Mouse (Mus musculus) spleen, postnatal 14 days (tissue): ENCODE results near the gene Hist1h1c.
"Not testable (repeated sequence)": the region's sequence is repeated elsewhere in the genome, so short reads cannot be mapped to it uniquely, and the experiment has no call there.

Experiments
- DNase-seq, 2 experiments: peaks; one replicate each; pipeline ENCODE4 v3.0.0; 2021 to 2022; ENCODE audit warnings: low spot score in 2 of 2

Hist1h1c gene

DNA sequence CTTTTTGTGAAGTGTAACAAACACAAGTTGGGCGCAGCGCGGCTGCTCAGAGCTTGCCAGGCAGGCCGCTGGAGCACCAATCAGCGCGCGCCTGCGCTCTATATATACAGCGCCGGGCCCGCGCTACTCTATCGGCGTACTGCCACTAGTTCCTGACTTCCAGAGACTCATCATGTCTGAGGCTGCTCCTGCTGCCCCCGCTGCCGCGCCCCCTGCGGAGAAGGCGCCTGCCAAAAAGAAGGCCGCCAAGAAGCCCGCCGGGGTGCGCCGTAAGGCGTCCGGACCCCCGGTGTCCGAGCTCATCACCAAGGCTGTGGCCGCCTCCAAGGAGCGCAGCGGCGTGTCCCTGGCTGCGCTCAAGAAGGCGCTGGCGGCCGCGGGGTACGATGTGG is at the start of gene Hist1h1c:
Hist1h1c (plus strand) TSS at position 132 of the 392 bp plus-strand sequence.
- DNase-seq, result peak; percentile 94 to 98

GRCm38 (mm10) chr13:23688956-23689355 is 49.7 kb upstream of the Hist1h1c start:
- no peak for DNase-seq

DNA sequence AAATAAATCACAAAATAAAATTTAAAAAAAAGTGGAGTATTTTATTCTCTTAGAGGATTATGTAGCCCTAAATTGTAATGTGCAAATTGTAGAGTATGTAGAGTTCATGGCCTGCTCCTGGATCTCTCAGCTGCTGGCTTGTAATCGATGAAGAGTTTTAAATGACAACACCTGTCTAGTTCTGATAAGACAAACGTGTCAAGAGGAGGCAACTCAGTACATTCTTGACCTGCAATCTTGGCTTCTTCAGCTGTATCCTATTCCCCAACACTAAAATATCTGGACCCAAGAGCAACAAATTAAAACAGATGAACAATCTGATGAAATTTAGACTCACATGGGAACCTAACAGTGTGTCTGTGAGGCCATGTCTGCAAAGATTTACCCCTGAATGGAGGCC is 49.1 kb upstream of the Hist1h1c start:
- no peak for DNase-seq

DNA sequence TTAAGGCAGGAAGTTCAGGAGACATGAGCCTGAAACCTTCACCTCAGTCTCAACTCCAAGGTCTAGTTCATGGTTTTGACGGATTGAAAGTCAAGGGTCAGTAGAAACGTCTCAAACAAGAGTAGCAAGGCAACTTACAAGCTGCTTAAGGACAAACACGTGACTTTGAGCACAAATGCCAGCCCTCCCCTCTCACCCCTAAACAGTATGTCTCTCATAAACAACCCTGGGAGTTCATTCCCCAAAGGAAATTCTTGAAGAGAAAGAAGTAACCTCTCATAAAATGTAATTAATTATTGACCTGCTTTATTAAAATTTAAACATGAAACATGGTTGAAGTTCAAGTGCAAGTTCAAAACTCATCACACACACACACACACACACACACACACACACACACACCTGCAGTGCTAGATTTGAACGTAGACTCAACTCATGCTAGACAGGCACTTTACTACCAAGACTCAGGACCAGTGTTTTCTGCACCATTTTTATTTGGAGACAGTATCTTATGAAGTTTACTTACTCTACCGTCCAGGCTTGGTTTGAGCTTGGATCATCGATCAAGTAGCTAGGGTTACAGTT is 44.7 kb upstream of the Hist1h1c start:
- no peak for DNase-seq

- no peak for DNase-seq
Measured at GRCm38 (mm10) chr13:23694956-23695355, 43.7 kb upstream of the Hist1h1c start.

DNA sequence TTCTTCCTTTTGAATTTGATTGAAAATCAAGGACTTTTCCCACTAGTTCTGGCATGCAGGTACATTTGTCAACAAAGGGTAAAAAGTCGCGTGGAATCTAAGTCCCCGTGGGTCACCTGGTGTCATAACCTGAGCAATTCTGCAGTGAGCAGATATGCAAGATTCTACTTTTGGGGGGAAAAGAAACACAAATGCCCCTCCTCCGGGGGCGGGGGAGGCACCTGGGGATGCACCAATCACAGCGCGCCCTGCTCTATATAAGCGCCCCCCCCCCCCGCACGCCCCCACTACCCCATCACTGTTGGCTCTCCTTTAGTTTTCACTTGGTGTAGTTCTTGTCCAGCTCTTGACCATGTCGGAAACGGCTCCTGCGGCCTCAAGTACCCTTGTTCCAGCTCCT is 43.1 kb upstream of the Hist1h1c start, which contains the start of gene Hist1h1t:
Hist1h1t (plus strand) TSS at position 301 of the 400 bp plus-strand sequence.
- DNase-seq, result no peak

DNA sequence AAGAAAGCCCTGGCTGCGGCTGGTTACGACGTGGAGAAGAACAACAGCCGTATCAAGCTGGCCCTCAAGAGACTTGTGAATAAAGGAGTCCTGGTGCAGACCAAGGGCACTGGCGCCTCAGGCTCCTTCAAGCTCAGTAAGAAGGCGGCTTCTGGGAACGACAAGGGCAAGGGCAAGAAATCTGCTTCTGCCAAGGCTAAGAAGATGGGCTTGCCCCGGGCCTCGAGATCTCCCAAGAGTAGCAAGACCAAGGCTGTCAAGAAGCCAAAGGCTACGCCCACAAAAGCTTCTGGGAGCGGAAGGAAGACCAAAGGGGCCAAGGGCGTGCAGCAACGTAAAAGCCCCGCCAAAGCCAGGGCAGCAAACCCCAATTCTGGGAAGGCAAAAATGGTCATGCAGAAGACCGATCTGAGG is 42.5 kb upstream of the Hist1h1c start:
- DNase-seq, result peak in 1 of 2 experiments; percentile 13

- peak; percentile 54 to 73 for DNase-seq
Measured at GRCm38 (mm10) chr13:23697491-23698299, 40.9 kb upstream of the Hist1h1c start.

- peak; percentile 98 to 100 for DNase-seq
Measured at GRCm38 (mm10) chr13:23698300-23698693, 40.3 kb upstream of the Hist1h1c start, which contains the start of gene Hist1h4c. Gene Hist1h4c, minus strand, starts transcription at chr13:23698454.

GRCm38 (mm10) chr13:23698996-23699395 is 39.6 kb upstream of the Hist1h1c start:
- DNase-seq, result no peak

DNA sequence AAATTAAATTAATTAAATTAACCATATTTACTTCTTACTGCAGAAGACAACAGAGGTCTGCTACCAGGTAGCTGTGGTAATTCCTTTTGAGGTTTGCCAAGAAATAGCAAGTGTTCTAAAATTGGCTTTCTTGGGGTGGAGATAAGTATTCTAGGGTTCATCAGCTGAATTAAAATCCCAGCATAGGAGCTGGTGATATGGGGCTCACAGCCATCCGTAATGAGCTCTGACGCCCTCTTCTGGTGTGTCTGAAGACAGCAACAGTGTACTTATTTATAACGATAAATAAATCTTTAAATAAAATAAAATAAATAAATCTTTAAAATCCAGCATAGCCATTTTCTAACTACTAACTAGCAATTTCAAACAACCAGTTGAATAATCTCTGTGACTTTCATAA is 38.8 kb upstream of the Hist1h1c start:
- DNase-seq, result no peak

DNA sequence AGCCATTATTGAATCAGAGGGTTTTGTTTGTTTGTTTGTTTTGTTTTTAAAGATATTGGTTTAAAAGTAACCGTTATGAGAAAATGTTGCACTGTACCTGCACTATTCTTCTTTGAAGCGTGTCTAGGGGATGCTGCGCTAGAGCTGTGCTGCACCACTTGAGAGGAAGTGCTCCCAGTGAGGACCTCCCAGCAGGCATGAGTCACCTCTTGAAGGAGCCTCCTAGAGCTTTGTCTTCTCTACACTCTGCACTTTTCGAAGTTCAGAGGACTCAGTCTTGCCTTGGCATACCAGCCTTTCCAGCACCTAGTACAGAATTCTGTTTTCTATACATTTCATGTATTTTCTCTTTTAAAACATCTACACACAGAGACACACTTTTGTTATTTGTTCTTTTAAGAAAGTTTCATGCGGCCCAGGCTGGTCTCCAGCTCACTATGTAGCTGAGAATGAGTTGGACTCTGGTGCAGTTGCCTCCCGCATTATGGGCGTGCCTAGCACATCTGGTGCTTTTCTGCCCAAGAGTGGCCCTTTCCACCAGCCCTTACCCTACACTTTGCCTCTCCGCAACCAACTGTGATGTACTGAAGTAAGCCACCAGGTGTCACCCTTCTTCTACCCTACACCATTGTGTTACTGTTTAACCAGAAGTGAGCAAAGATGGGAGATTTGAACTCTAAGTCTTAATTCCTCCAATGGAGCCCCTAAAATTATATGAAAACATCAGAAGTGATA is 37.7 kb upstream of the Hist1h1c start:
- DNase-seq, result peak; percentile 47 to 66

- no peak for DNase-seq
Measured at GRCm38 (mm10) chr13:23702220-23702619, 36.4 kb upstream of the Hist1h1c start.

- not testable (repeated sequence) for DNase-seq
Measured at GRCm38 (mm10) chr13:23702801-23703200, 35.8 kb upstream of the Hist1h1c start.

DNA sequence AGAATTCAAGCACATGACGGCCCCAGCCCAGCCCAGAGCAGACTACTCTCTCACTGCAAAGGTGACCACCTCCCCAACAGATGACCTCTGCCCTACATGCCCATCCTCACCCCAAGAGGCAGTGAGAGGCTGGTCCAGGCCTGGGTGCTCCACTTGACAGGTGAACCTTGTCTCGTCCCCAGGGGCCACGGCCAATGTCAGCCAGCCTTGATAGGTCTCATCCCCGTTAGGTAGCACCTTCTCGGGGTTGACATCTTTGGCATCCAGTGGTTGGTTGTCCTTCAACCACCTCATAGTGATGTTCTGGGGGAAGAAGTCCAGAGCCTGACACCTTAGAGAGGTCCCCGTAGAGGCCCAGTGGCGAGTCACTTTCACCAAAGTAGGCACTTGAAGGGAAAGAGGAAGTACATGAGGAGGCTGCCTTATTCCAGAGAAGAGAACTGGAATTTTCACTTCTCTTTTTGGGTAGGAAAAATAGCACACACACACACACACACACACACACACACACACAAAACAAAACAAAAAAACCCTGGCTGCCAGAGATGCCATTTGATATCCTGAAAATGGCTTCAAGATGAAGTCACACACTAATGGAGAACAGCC is 32.8 kb upstream of the Hist1h1c start:
- DNase-seq, result no peak

GRCm38 (mm10) chr13:23706771-23707170 is 31.8 kb upstream of the Hist1h1c start:
- DNase-seq, result no peak

- no peak for DNase-seq
Measured at GRCm38 (mm10) chr13:23708041-23708440, 30.6 kb upstream of the Hist1h1c start.

GRCm38 (mm10) chr13:23708654-23709053 is 30.0 kb upstream of the Hist1h1c start:
- no peak for DNase-seq

DNA sequence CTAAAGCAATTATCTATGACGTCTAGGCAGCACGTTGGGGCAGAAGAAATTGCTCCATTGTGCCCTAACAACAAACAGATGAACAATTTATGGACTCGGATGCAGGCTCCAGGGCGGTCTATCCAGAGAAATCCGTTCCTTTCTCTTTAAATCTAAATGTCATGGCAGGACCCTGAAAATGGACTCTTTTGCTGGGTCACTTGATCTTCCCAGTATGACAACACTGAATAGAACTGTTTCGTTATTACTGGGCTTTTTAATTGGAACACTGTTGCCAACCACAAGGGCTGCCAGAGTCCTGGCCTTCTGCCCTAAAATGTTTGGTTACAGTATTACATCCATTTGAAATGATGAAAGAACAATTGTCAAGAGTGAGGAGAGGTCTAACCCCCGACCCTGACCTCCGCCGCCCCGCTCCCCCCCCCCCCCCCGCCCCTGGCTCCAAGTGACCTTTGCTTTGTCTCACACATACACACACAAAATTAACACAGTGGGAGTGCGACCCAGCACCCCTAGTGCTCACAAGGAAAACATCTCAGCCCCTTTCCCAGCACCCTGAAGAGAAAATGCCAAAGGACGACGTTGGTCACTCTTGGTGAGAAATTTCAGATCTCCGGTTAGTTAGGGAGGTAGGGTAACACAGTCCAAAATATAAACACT is 28.8 kb upstream of the Hist1h1c start:
- no peak for DNase-seq

- DNase-seq, result peak in 1 of 2 experiments; percentile 35
Measured at GRCm38 (mm10) chr13:23710374-23711089, 28.1 kb upstream of the Hist1h1c start, which contains the start of gene Hfe. Gene Hfe, minus strand, starts transcription at chr13:23710854.
